In the genomic region with DNA sequence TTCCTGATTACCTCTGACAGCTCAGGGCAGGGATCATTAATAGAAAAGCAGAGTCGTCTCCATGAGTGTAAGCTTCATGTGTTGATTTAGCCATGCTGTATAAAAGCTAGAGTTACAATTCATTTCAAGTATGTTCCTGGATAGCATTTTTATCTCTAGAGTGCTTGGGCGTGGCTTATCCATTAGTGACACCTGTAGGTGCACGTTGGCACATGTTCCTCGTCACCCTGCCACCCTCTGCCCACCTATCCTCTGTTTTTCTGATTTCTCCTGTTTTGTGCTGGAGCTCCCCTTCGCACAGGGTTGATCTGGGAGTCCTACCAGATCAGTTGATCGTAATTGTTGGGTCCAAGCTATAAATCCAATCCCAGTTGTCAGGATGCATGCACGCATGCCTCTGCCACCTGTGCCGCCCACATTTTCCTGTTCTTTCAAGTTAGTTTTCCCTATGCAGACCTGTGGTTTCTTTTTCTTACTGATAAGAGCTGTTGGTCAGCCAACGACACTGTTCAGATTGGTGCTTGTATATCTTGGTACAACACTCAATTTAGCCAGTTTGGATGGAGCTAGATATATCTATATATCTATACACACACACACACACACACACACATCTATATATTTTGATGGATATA, we compare ENCODE assay signal across 13 mouse cellular contexts. TPM values are rescaled to one million over a fixed set of nuclear protein-coding genes. Genes with fewer than 3 reads are reported as not detected.
DNase-seq lines count a peak whose midpoint lies in the region; ATAC-seq and TF ChIP-seq lines count a peak whose summit lies in the region.
"Had no signal": no experiment of that assay in that cellular context is flagged by ENCODE, and none has a peak within 500 bp of the region (broad histone marks: within the 10 kb centered on the region; RNA-seq: fewer than 3 reads in every experiment).

No protein-coding gene starts in this region.

- WGBS in forebrain, embryonic 13.5 days = 85% methylated on average over 9 of the region's 9 CpGs
- WGBS in forebrain, postnatal 0 days = 67% methylated on average over 9 of the region's 9 CpGs
- WGBS in midbrain, embryonic 12.5 days = 90% methylated on average over 9 of the region's 9 CpGs
- WGBS in midbrain, embryonic 11.5 days = 90% methylated on average over 9 of the region's 9 CpGs
- WGBS in liver, embryonic 11.5 days = 59% methylated on average over 9 of the region's 9 CpGs
- 54% methylated on average over 9 of the region's 9 CpGs for WGBS in stomach, postnatal 0 days

- TF ChIP-seq EP300 in stomach, postnatal 0 days (optimal IDR thresholded peaks at IDR 0.05) = no peak

- no peak overlapping the region for H3K27ac ChIP-seq in forebrain, embryonic 13.5 days
- no peak overlapping the region for H3K27ac ChIP-seq in forebrain, postnatal 0 days (ENCODE audit: low read depth, low read length)
- H3K27ac ChIP-seq in midbrain, embryonic 12.5 days (replicated peaks) = no peak overlapping the region
- H3K27ac ChIP-seq in midbrain, embryonic 11.5 days (ENCODE audit: low read depth, low read length) = no peak overlapping the region
- no peak overlapping the region for H3K27ac ChIP-seq in liver, embryonic 11.5 days (ENCODE audit: low read depth, low read length)
- no peak overlapping the region for H3K27ac ChIP-seq in stomach, postnatal 0 days (replicated peaks)
- H3K27ac ChIP-seq: limb, embryonic 12.5 days; midbrain, embryonic 15.5 days had no signal

- H3K27me3 ChIP-seq in forebrain, embryonic 13.5 days = no peaks in the 10 kb centered on the region
- no peaks in the 10 kb centered on the region for H3K27me3 ChIP-seq in forebrain, postnatal 0 days (ENCODE audit: insufficient read depth, low read length)
- no peaks in the 10 kb centered on the region for H3K27me3 ChIP-seq in midbrain, embryonic 12.5 days
- H3K27me3 ChIP-seq in midbrain, embryonic 11.5 days (ENCODE audit: control insufficient read depth, insufficient read depth, low read length) = no peaks in the 10 kb centered on the region
- no peaks in the 10 kb centered on the region for H3K27me3 ChIP-seq in liver, embryonic 11.5 days (replicated peaks; ENCODE audit: control insufficient read depth, insufficient read depth, low read length)
- no peaks in the 10 kb centered on the region for H3K27me3 ChIP-seq in stomach, postnatal 0 days (ENCODE audit: control insufficient read depth, insufficient read depth, low read length)
- H3K27me3 ChIP-seq: limb, embryonic 12.5 days; midbrain, embryonic 15.5 days had no signal

- peaks cover 99% of the 10 kb centered on the region for H3K36me3 ChIP-seq in forebrain, embryonic 13.5 days (ENCODE audit: poor library complexity, severe bottlenecking)
- peaks cover 80% of the 10 kb centered on the region for H3K36me3 ChIP-seq in forebrain, postnatal 0 days (ENCODE audit: insufficient read depth)
- peaks cover 98% of the 10 kb centered on the region for H3K36me3 ChIP-seq in midbrain, embryonic 12.5 days
- peaks cover 77% of the 10 kb centered on the region for H3K36me3 ChIP-seq in midbrain, embryonic 11.5 days (ENCODE audit: control insufficient read depth, insufficient read depth, low read length)
- peaks cover 87% of the 10 kb centered on the region for H3K36me3 ChIP-seq in liver, embryonic 11.5 days (ENCODE audit: control insufficient read depth, insufficient read depth, low read length)
- peaks cover 41% of the 10 kb centered on the region for H3K36me3 ChIP-seq in stomach, postnatal 0 days (ENCODE audit: control insufficient read depth, insufficient read depth, low read length)

- TF ChIP-seq CTCF in forebrain, postnatal 0 days (IDR thresholded peaks at IDR 0.05; ENCODE audit: low read depth) = no peak
- TF ChIP-seq CTCF in stomach, postnatal 0 days (IDR thresholded peaks at IDR 0.05; ENCODE audit: low read depth) = no peak

- no peak for ATAC-seq in forebrain, embryonic 13.5 days
- ATAC-seq in forebrain, postnatal 0 days = no peak
- ATAC-seq in midbrain, embryonic 12.5 days (ENCODE audit: low FRiP score, low read depth) = no peak
- ATAC-seq in midbrain, embryonic 11.5 days (ENCODE audit: low FRiP score) = no peak
- ATAC-seq in liver, embryonic 11.5 days (replicated peaks; ENCODE audit: low FRiP score) = 0 out of 2 replicates have a peak, but pooled peaks have one; percentile 23
- ATAC-seq in stomach, postnatal 0 days (ENCODE audit: low FRiP score, low TSS enrichment) = no peak; the same call in 1 of the 2 replicates
- ATAC-seq: midbrain, embryonic 15.5 days had no signal

- peaks cover 80% of the 10 kb centered on the region for H3K4me1 ChIP-seq in forebrain, embryonic 13.5 days
- peaks cover 31% of the 10 kb centered on the region; the same call in 1 of the 2 replicates for H3K4me1 ChIP-seq in forebrain, postnatal 0 days (ENCODE audit: insufficient read depth)
- peaks cover 65% of the 10 kb centered on the region for H3K4me1 ChIP-seq in midbrain, embryonic 12.5 days
- H3K4me1 ChIP-seq in midbrain, embryonic 11.5 days (ENCODE audit: control insufficient read depth, insufficient read depth, low read length) = peaks cover 34% of the 10 kb centered on the region
- peaks cover 52% of the 10 kb centered on the region for H3K4me1 ChIP-seq in liver, embryonic 11.5 days (replicated peaks; ENCODE audit: control insufficient read depth, insufficient read depth, low read length)
- H3K4me1 ChIP-seq in stomach, postnatal 0 days (replicated peaks; ENCODE audit: control insufficient read depth, insufficient read depth) = peaks cover 10% of the 10 kb centered on the region

- no peak overlapping the region for H3K4me3 ChIP-seq in forebrain, embryonic 13.5 days
- H3K4me3 ChIP-seq in forebrain, postnatal 0 days (ENCODE audit: low read depth, low read length) = no peak overlapping the region
- H3K4me3 ChIP-seq in midbrain, embryonic 12.5 days = no peak overlapping the region
- no peak overlapping the region for H3K4me3 ChIP-seq in midbrain, embryonic 11.5 days (ENCODE audit: low read depth, low read length)
- no peak overlapping the region for H3K4me3 ChIP-seq in liver, embryonic 11.5 days (ENCODE audit: low read depth, low read length)
- H3K4me3 ChIP-seq in stomach, postnatal 0 days (ENCODE audit: low read depth, low read length) = no peak overlapping the region
- H3K4me3 ChIP-seq: limb, embryonic 12.5 days; midbrain, embryonic 15.5 days had no signal

- DNase-seq in forebrain, postnatal 0 days = no peak
- DNase-seq in midbrain, embryonic 11.5 days (ENCODE audit: low spot score, missing footprints) = no peak
- DNase-seq in liver, embryonic 11.5 days (ENCODE audit: low spot score) = peak; percentile 36
- DNase-seq in stomach, postnatal 0 days (ENCODE audit: low spot score) = peak; percentile 17
- DNase-seq in MN1 (ENCODE audit: low spot score) = no peak
- no peak for DNase-seq in gastrocnemius, adult 18-20 months (ENCODE audit: low spot score)
- DNase-seq: adrenal gland, postnatal 36 days; cerebellum, adult 8-10 months; heart, postnatal 36 days had no signal

- H3K4me2 ChIP-seq in forebrain, embryonic 13.5 days = peak overlapping the region; percentile 99; the same call in 1 of the 2 replicates
- no peak overlapping the region for H3K4me2 ChIP-seq in forebrain, postnatal 0 days (ENCODE audit: low read depth)
- 0 out of 2 replicates have a peak overlapping the region, but pooled peaks have one; percentile 9 for H3K4me2 ChIP-seq in midbrain, embryonic 12.5 days (replicated peaks)
- H3K4me2 ChIP-seq in midbrain, embryonic 11.5 days = no peak overlapping the region
- H3K4me2 ChIP-seq in liver, embryonic 11.5 days = peak overlapping the region; percentile 97
- H3K4me2 ChIP-seq in stomach, postnatal 0 days (replicated peaks; ENCODE audit: low read depth) = no peak overlapping the region

- no peaks in the 10 kb centered on the region for H3K9me3 ChIP-seq in forebrain, embryonic 13.5 days (replicated peaks)
- H3K9me3 ChIP-seq in forebrain, postnatal 0 days (ENCODE audit: low read length) = no peaks in the 10 kb centered on the region
- H3K9me3 ChIP-seq in midbrain, embryonic 12.5 days = no peaks in the 10 kb centered on the region
- no peaks in the 10 kb centered on the region for H3K9me3 ChIP-seq in midbrain, embryonic 11.5 days (ENCODE audit: control insufficient read depth, low read length)
- no peaks in the 10 kb centered on the region for H3K9me3 ChIP-seq in liver, embryonic 11.5 days (ENCODE audit: control insufficient read depth, low read length)
- H3K9me3 ChIP-seq in stomach, postnatal 0 days (ENCODE audit: control insufficient read depth, low read length) = no peaks in the 10 kb centered on the region
- H3K9me3 ChIP-seq: limb, embryonic 12.5 days; midbrain, embryonic 15.5 days had no signal

- H3K9ac ChIP-seq in forebrain, embryonic 13.5 days = no peak overlapping the region
- no peak overlapping the region for H3K9ac ChIP-seq in forebrain, postnatal 0 days
- H3K9ac ChIP-seq in midbrain, embryonic 12.5 days (replicated peaks) = no peak overlapping the region
- H3K9ac ChIP-seq in midbrain, embryonic 11.5 days (ENCODE audit: low read length) = no peak overlapping the region
- no peak overlapping the region for H3K9ac ChIP-seq in liver, embryonic 11.5 days (ENCODE audit: low read depth, low read length)
- H3K9ac ChIP-seq in stomach, postnatal 0 days (ENCODE audit: low read length) = no peak overlapping the region
- H3K9ac ChIP-seq: limb, embryonic 12.5 days; midbrain, embryonic 15.5 days had no signal

RNA-seq across cellular contexts. Expression of gene Scd2, which starts 8.3 kb away (rescaled TPM):
- polyA plus RNA-seq in forebrain, embryonic 13.5 days (2015; fragmentation: Nextera tagmentation; extraction: Ambion mirVana) = 247 and 288 TPM in 2 replicates
- total RNA-seq in forebrain, postnatal 0 days (2014; rRNA removed) = 540 and 696 TPM in 2 replicates
- polyA plus RNA-seq in forebrain, postnatal 0 days (2015; fragmentation: Nextera tagmentation; extraction: Ambion mirVana) = 162 and 210 TPM in 2 replicates
- polyA plus RNA-seq in midbrain, embryonic 12.5 days (2016; fragmentation: Nextera tagmentation; extraction: Ambion mirVana) = 419 and 424 TPM in 2 replicates
- 353 and 358 TPM in 2 replicates for polyA plus RNA-seq in midbrain, embryonic 11.5 days (2014; fragmentation: Nextera tagmentation; extraction: Ambion mirVana)
- polyA plus RNA-seq in liver, embryonic 11.5 days (2014; fragmentation: Nextera tagmentation; extraction: Ambion mirVana) = 212 and 231 TPM in 2 replicates
- polyA plus RNA-seq in stomach, postnatal 0 days (2015; fragmentation: Nextera tagmentation; extraction: Ambion mirVana) = 29.5 and 34.0 TPM in 2 replicates
- total RNA-seq in gastrocnemius, adult 18-20 months (2021) = 1 to 10 TPM; 5.5 to 8.3 TPM

RNA-seq across cellular contexts. Expression of gene Scd4, which starts 31.1 kb away (rescaled TPM):
- polyA plus RNA-seq in forebrain, embryonic 13.5 days (2015; fragmentation: Nextera tagmentation; extraction: Ambion mirVana) = 0.16 and 0.23 TPM in 2 replicates
- total RNA-seq in forebrain, postnatal 0 days (2014; rRNA removed) = 0.23 and 0.43 TPM in 2 replicates
- polyA plus RNA-seq in forebrain, postnatal 0 days (2015; fragmentation: Nextera tagmentation; extraction: Ambion mirVana) = 0.11 and 0.25 TPM in 2 replicates
- 0.10 and 0.11 TPM in 2 replicates for polyA plus RNA-seq in midbrain, embryonic 12.5 days (2016; fragmentation: Nextera tagmentation; extraction: Ambion mirVana)
- polyA plus RNA-seq in midbrain, embryonic 11.5 days (2014; fragmentation: Nextera tagmentation; extraction: Ambion mirVana) = 0.06 TPM in 1 of 2 replicates, not detected in the other
- polyA plus RNA-seq in liver, embryonic 11.5 days (2014; fragmentation: Nextera tagmentation; extraction: Ambion mirVana) = 0.06 and 0.16 TPM in 2 replicates
- polyA plus RNA-seq in stomach, postnatal 0 days (2015; fragmentation: Nextera tagmentation; extraction: Ambion mirVana) = 0.08 TPM in 1 of 2 replicates, not detected in the other
- under 1 TPM in 1 of 2 experiments, not detected in 1; 0.14 TPM for total RNA-seq in gastrocnemius, adult 18-20 months (2021)

Comparison
In these comparisons a context has a peak if more than half of its experiments do, and no peak if none do; other contexts are left out.
1. H3K4me2 ChIP-seq: peak in forebrain, embryonic 13.5 days (single experiment), midbrain, embryonic 12.5 days (single experiment) and liver, embryonic 11.5 days (single experiment); none in forebrain, postnatal 0 days (single experiment), midbrain, embryonic 11.5 days (single experiment) and stomach, postnatal 0 days (single experiment).
2. DNase-seq: peak in liver, embryonic 11.5 days (single experiment) and stomach, postnatal 0 days (single experiment); none in forebrain, postnatal 0 days (single experiment), midbrain, embryonic 11.5 days (single experiment), MN1 (single experiment) and gastrocnemius, adult 18-20 months (single experiment).